Mouse (Mus musculus) lung, embryonic 16.5 days (tissue): ENCODE results near the gene Helz. TPM values are rescaled to one million over a fixed set of nuclear protein-coding genes. Genes with fewer than 3 reads are reported as not detected.

Source experiments
- ATAC-seq: fragments of 200-750 bp; cut with Nextera tagmentation; 2 replicates; pipeline ENCODE4 v1.8.0; 2017; ENCODE audit warnings: low read depth, mild to moderate bottlenecking, moderate library complexity
- H3K27ac ChIP-seq: fragments of 300-500 bp; sonication (generic); 2 replicates; pipeline ENCODE4 v1.5.1; 2014; ENCODE audit warnings: mild to moderate bottlenecking, control low read depth, low read length
- H3K27me3 ChIP-seq: fragments of 300-500 bp; sonication (generic); 2 replicates; pipeline ENCODE4 v1.6.1; 2014; ENCODE audit warnings: low read depth, low read length, mixed read lengths; ENCODE audit not compliant: control insufficient read depth, insufficient read depth
- H3K36me3 ChIP-seq: fragments of 300-500 bp; sonication (generic); 2 replicates; pipeline ENCODE4 v1.6.1; 2014; ENCODE audit warnings: low read length; ENCODE audit not compliant: control insufficient read depth, insufficient read depth
- H3K4me1 ChIP-seq: fragments of 300-500 bp; sonication (generic); replicated peaks from 2 replicates; pipeline ENCODE4 v1.6.1; 2014; ENCODE audit warnings: low read length, mixed read lengths; ENCODE audit not compliant: control insufficient read depth, insufficient read depth
- H3K4me2 ChIP-seq: fragments of 300-500 bp; sonication (generic); 2 replicates; pipeline ENCODE4 v1.6.1; 2014; ENCODE audit warnings: low read depth, low read length, control low read depth
- H3K4me3 ChIP-seq: fragments of 300-500 bp; sonication (generic); 2 replicates; pipeline ENCODE4 v1.5.1; 2014; ENCODE audit warnings: mild to moderate bottlenecking, low read length, control low read depth
- H3K9ac ChIP-seq: fragments of 300-500 bp; sonication (generic); 2 replicates; pipeline ENCODE4 v1.6.1; 2014; ENCODE audit warnings: low read length, control low read depth
- H3K9me3 ChIP-seq: fragments of 300-500 bp; sonication (generic); 2 replicates; pipeline ENCODE4 v1.6.1; 2016; ENCODE audit warnings: low read length; ENCODE audit not compliant: control insufficient read depth
- WGBS: fragments of 180-500 bp; shearing (Covaris S2); extraction: QIAGEN DNeasy Blood & Tissue Kit; methylation state at CpG from one replicate; pipeline ENCODE4 v1.1.7; 2014; 5-methylcytosine and 5-hydroxymethylcytosine counted together
- polyA plus RNA-seq: library from polyadenylated mRNA; unstranded; fragments of >200 nt; fragmentation: Nextera tagmentation; extraction: Ambion mirVana; gene quantifications from 2 replicates; pipeline ENCODE4 v1.2.1, GENCODE M21; 2015

The Helz gene
- polyA plus RNA-seq, 1 experiment from 2014 or later, result 21.3 TPM

DNA sequence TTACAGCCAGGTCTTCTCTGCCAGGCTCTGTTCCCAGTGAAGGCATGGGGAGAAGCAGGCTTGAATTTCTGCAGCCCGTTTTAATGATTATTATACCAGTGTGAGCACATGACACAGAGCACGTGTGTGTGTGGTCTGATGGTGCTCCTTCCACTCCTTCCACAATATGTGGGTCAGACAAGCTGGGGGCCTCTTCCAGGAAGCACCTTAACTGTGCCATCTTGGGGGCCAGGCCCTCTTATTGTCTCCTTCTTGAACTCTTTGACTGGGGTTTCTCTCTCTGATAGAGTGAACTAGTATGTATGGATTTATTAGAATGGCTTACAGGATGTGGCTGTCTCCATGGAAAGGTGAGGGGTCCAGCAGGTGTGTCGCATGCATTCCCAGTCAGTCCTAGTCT, 24.8 kb downstream of the Helz start:
- H3K4me1 ChIP-seq, result peaks cover 10% of the 10 kb centered on the region
- no peak overlapping the region for H3K4me2 ChIP-seq
- no peak overlapping the region for H3K27ac ChIP-seq
- peaks cover 11% of the 10 kb centered on the region for H3K36me3 ChIP-seq
- no peak overlapping the region for H3K4me3 ChIP-seq
- H3K27me3 ChIP-seq, result no peaks in the 10 kb centered on the region
- ATAC-seq, result no peak
- no peak overlapping the region for H3K9ac ChIP-seq
- 80% methylated on average over 3 of the region's 3 CpGs for WGBS
- no peaks in the 10 kb centered on the region for H3K9me3 ChIP-seq

- Histone ChIP-seq H3K27me3 (no peaks in the 10 kb centered on the region), H3K4me2 (no peak overlapping the region), H3K36me3 (peaks cover 11% of the 10 kb centered on the region; the same call in 1 of the 2 replicates), H3K4me3 (no peak overlapping the region), H3K27ac (no peak overlapping the region; the same call in 1 of the 2 replicates), H3K4me1 (peaks cover 10% of the 10 kb centered on the region), H3K9ac (no peak overlapping the region), H3K9me3 (no peaks in the 10 kb centered on the region)
- WGBS, result 33% methylated on average over 11 of the region's 11 CpGs
- peak; percentile 60 for ATAC-seq
These were observed 25.4 kb downstream of the Helz start for GRCm38 (mm10) chr11:107573061-107573692.

DNA sequence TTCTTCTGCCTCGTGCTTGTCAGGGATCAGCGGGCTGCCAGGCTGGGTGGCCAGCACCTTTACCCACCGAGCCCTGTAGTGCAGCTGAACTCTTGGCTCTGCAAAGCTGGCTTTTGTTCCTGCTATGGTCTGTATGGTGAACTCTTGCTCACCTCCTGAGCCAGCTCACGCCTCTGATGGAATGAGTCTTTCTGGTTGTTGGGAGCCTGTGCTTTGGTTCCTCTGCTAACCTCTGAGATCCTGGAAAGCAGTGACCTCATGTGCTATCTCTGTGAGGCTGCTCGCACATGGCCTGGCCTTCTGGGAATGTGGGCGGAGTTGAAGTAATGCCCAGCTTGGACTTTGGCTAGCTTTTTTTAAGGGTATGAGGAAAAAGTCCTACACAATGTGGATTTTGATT, 26.1 kb downstream of the Helz start:
- Histone ChIP-seq H3K4me1 (peaks cover 12% of the 10 kb centered on the region), H3K4me3 (no peak overlapping the region), H3K9me3 (no peaks in the 10 kb centered on the region), H3K4me2 (no peak overlapping the region), H3K9ac (no peak overlapping the region), H3K27me3 (no peaks in the 10 kb centered on the region), H3K27ac (no peak overlapping the region; the same call in 1 of the 2 replicates), H3K36me3 (peaks cover 9% of the 10 kb centered on the region; the same call in 1 of the 2 replicates)
- WGBS, result 43% methylated on average over 6 of the region's 6 CpGs
- ATAC-seq, result peak; percentile 44; the same call in 1 of the 2 replicates

GRCm38 (mm10) chr11:107574811-107575705, 27.3 kb downstream of the Helz start:
- Histone ChIP-seq H3K36me3 (peaks cover 9% of the 10 kb centered on the region; the same call in 1 of the 2 replicates), H3K9me3 (no peaks in the 10 kb centered on the region), H3K4me2 (no peak overlapping the region), H3K27ac (no peak overlapping the region), H3K4me1 (peaks cover 12% of the 10 kb centered on the region), H3K4me3 (no peak overlapping the region), H3K9ac (no peak overlapping the region), H3K27me3 (no peaks in the 10 kb centered on the region)
- 90% methylated on average over 20 of the region's 20 CpGs for WGBS
- ATAC-seq, result no peak

GRCm38 (mm10) chr11:107576186-107576585, 28.5 kb downstream of the Helz start:
- no peak overlapping the region for H3K4me2 ChIP-seq
- ATAC-seq, result no peak
- H3K9me3 ChIP-seq, result no peaks in the 10 kb centered on the region
- WGBS, result 90% methylated on average over 7 of the region's 7 CpGs
- H3K9ac ChIP-seq, result no peak overlapping the region
- H3K36me3 ChIP-seq, result peaks cover 11% of the 10 kb centered on the region; the same call in 1 of the 2 replicates
- H3K4me1 ChIP-seq, result peaks cover 12% of the 10 kb centered on the region
- H3K4me3 ChIP-seq, result no peak overlapping the region
- no peak overlapping the region for H3K27ac ChIP-seq
- H3K27me3 ChIP-seq, result no peaks in the 10 kb centered on the region

DNA sequence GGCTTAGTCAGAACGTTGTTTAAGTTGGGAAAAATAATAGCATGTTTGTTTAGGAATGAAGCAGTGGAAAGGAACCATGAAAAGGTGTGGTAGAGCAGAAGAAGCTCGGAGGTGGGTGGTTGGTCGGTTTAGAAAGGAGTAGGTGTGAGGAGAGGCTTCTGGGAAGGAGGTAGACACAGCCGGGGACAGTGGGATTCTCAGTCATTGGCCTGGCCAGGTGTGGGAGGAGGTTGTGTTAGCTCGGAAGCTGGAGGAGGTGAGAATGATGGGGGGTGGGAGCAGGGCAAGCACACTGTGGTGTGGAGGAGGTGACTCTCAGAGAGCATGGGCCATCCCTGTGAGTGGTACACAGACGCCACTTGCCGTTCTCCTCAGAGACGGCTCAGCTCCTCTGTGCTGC, 29.7 kb downstream of the Helz start:
- no peaks in the 10 kb centered on the region for H3K9me3 ChIP-seq
- no peak overlapping the region for H3K27ac ChIP-seq
- H3K27me3 ChIP-seq, result no peaks in the 10 kb centered on the region
- H3K4me1 ChIP-seq, result peaks cover 12% of the 10 kb centered on the region
- H3K36me3 ChIP-seq, result peaks cover 11% of the 10 kb centered on the region; the same call in 1 of the 2 replicates
- ATAC-seq, result no peak
- no peak overlapping the region for H3K4me3 ChIP-seq
- WGBS, result 72% methylated on average over 8 of the region's 8 CpGs
- no peak overlapping the region for H3K9ac ChIP-seq
- H3K4me2 ChIP-seq, result no peak overlapping the region

GRCm38 (mm10) chr11:107578226-107578625, 30.5 kb downstream of the Helz start:
- Histone ChIP-seq H3K9me3 (no peaks in the 10 kb centered on the region), H3K27ac (peak overlapping the region; percentile 36; the same call in 1 of the 2 replicates), H3K36me3 (peaks cover 11% of the 10 kb centered on the region; the same call in 1 of the 2 replicates), H3K4me2 (no peak overlapping the region), H3K4me3 (no peak overlapping the region), H3K4me1 (peaks cover 10% of the 10 kb centered on the region), H3K27me3 (no peaks in the 10 kb centered on the region), H3K9ac (no peak overlapping the region)
- 65% methylated on average over 7 of the region's 7 CpGs for WGBS
- no peak for ATAC-seq

DNA sequence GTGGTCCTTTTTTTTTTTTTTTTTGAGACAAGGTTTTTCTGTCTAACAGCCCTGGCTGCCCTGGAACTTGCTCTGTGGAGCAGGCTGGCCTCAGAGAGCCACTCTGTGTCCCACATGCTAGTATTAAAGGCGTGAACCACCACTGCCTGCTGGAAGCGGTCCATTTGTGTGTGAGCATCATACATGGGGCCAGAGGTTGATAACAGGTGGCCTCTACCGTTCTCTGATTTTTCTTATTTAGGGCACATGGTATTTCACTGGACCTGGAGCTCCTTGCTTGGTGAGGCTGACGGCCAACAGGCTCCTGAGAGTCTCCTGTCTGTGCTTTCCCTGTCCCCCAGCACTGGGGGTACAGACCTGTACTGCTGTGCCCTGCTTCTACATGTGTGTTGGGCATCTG, 33.1 kb downstream of the Helz start:
- H3K36me3 ChIP-seq, result peaks cover 8% of the 10 kb centered on the region; the same call in 1 of the 2 replicates
- no peak for ATAC-seq

More for the DNA sequence above, 33.1 kb downstream of the Helz start:
- Histone ChIP-seq H3K4me1 (peaks cover 2% of the 10 kb centered on the region; the same call in 1 of the 2 replicates), H3K4me2 (no peak overlapping the region), H3K9me3 (no peaks in the 10 kb centered on the region), H3K27me3 (no peaks in the 10 kb centered on the region), H3K4me3 (no peak overlapping the region), H3K27ac (no peak overlapping the region), H3K9ac (no peak overlapping the region)
- 92% methylated on average over 4 of the region's 4 CpGs for WGBS
